Mouse (Mus musculus): Measurements from ENCODE around the gene Lrrc46. TPM values are rescaled to one million over a fixed set of nuclear protein-coding genes. Genes with fewer than 3 reads are reported as not detected.

Gene Lrrc46
- polyA plus RNA-seq, 1 experiment from 2014 or later, result 4.0 TPM

DNA sequence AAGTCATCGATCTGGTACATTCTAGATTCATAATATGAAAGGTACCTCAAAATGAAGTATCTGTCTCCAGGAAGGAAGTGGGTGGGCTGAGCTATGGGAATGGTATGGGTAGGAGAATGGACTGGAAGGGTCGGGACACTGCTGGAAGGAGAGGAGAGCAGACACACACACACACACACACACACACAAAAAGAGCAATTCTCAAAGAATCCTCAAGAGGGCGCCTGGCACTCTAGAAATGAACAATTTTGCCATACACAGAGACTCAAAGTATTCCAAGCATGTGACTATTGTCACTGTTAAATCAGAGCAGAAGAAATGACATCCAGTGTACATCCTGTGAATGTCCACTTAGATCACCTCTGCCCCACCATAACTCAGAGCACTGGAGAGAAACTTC, 31.3 kb upstream of the Lrrc46 start:
- ATAC-seq, result no peak; the same call in 1 of the 2 replicates
- 26% methylated on average over 3 of the region's 3 CpGs for WGBS
- H3K27ac ChIP-seq (ENCODE audit: low read length), result no peak overlapping the region
- no peak overlapping the region for H3K9ac ChIP-seq (ENCODE audit: low read depth, low read length)
- H3K4me3 ChIP-seq (ENCODE audit: low read depth, low read length), result no peak overlapping the region
- H3K9me3 ChIP-seq (replicated peaks; ENCODE audit: control insufficient read depth, low read length, poor library complexity, severe bottlenecking), result no peaks in the 10 kb centered on the region
- H3K27me3 ChIP-seq (ENCODE audit: control insufficient read depth, insufficient read depth, low read depth, low read length), result no peaks in the 10 kb centered on the region
- H3K36me3 ChIP-seq (ENCODE audit: control insufficient read depth, insufficient read depth, low read length), result peaks cover 5% of the 10 kb centered on the region
- no peaks in the 10 kb centered on the region for H3K4me1 ChIP-seq (ENCODE audit: control insufficient read depth, insufficient read depth, low read length)
- H3K4me2 ChIP-seq (ENCODE audit: low read length), result no peak overlapping the region

DNA sequence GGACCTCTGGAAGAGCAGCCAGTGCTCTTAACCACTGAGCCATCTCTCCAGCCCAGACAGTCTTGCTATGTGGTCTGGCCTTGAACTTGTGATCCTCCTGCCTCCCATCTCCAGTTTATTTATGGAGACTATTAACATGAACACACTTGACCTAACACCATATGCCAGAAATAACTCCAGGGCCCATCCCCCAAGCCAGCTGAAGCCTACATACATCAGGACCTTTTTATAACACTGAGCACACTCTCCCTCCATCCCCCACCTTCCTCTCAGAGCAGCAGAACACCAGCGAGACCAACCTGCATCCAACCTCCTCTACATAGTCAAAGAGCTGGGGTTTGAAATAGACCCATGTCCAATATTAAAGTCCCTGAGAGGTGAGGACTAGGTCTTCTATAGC, 29.9 kb upstream of the Lrrc46 start:
- Histone ChIP-seq H3K4me3 (ENCODE audit: low read depth, low read length) (no peak overlapping the region), H3K36me3 (ENCODE audit: control insufficient read depth, insufficient read depth, low read length) (peaks cover 12% of the 10 kb centered on the region), H3K27ac (ENCODE audit: low read length) (no peak overlapping the region), H3K9me3 (replicated peaks; ENCODE audit: control insufficient read depth, low read length, poor library complexity, severe bottlenecking) (no peaks in the 10 kb centered on the region), H3K4me2 (ENCODE audit: low read length) (no peak overlapping the region), H3K4me1 (ENCODE audit: control insufficient read depth, insufficient read depth, low read length) (no peaks in the 10 kb centered on the region), H3K27me3 (ENCODE audit: control insufficient read depth, insufficient read depth, low read depth, low read length) (no peaks in the 10 kb centered on the region), H3K9ac (ENCODE audit: low read depth, low read length) (no peak overlapping the region)
- WGBS, result 77% methylated on average over 1 of the region's 1 CpGs
- no peak for ATAC-seq

DNA sequence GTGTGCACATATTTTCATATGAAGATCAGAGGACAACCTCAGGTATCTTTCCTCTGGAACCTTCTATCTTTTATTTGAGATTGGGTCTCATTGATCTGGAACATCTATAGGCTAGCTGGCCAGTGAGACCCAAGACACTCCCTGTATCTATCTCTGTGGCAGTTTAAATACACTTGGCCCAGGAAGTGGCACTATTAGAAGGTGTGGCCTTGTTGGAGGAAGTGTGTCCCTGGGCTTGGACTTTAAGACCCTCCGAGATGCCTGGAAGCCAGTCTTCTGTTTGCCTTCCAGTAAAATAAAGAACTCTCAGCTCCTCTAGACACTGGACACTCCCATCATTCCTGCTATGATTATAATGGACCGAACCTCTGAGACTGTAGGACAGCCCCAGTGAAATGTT, 28.6 kb upstream of the Lrrc46 start:
- H3K9ac ChIP-seq (ENCODE audit: low read depth, low read length), result no peak overlapping the region
- WGBS, result 88% methylated on average over 2 of the region's 2 CpGs
- H3K4me1 ChIP-seq (ENCODE audit: control insufficient read depth, insufficient read depth, low read length), result no peaks in the 10 kb centered on the region
- no peak overlapping the region for H3K27ac ChIP-seq (ENCODE audit: low read length)
- H3K4me2 ChIP-seq (ENCODE audit: low read length), result no peak overlapping the region
- no peaks in the 10 kb centered on the region for H3K27me3 ChIP-seq (ENCODE audit: control insufficient read depth, insufficient read depth, low read depth, low read length)
- H3K9me3 ChIP-seq (replicated peaks; ENCODE audit: control insufficient read depth, low read length, poor library complexity, severe bottlenecking), result no peaks in the 10 kb centered on the region
- no peak overlapping the region for H3K4me3 ChIP-seq (ENCODE audit: low read depth, low read length)
- no peak for ATAC-seq
- peaks cover 14% of the 10 kb centered on the region for H3K36me3 ChIP-seq (ENCODE audit: control insufficient read depth, insufficient read depth, low read length)

DNA sequence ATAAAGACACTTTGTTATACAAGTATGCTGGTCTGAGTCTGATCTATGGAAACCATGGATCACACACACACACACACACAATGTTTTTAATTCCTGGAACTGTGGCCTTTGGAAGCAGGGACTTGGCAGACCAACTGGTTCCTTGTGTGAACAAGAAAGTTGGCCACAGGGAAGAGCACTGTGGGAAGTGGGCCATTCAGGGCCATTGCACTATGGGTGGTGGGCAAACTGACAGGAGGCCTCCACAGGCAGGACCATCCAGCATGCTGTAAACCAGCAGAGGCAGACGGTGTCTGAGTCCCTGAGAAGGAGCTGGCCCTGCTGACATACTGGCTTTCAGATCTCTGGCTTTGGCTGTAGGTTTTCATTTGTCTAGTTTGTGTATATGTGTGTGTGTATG, 28.1 kb upstream of the Lrrc46 start:
- Histone ChIP-seq H3K9ac (ENCODE audit: low read depth, low read length) (no peak overlapping the region), H3K4me2 (ENCODE audit: low read length) (no peak overlapping the region), H3K27ac (ENCODE audit: low read length) (no peak overlapping the region), H3K4me3 (ENCODE audit: low read depth, low read length) (no peak overlapping the region), H3K27me3 (ENCODE audit: control insufficient read depth, insufficient read depth, low read depth, low read length) (no peaks in the 10 kb centered on the region), H3K36me3 (ENCODE audit: control insufficient read depth, insufficient read depth, low read length) (peaks cover 14% of the 10 kb centered on the region), H3K4me1 (ENCODE audit: control insufficient read depth, insufficient read depth, low read length) (no peaks in the 10 kb centered on the region), H3K9me3 (replicated peaks; ENCODE audit: control insufficient read depth, low read length, poor library complexity, severe bottlenecking) (no peaks in the 10 kb centered on the region)
- no peak for ATAC-seq
- 53% methylated on average over 1 of the region's 1 CpGs for WGBS

DNA sequence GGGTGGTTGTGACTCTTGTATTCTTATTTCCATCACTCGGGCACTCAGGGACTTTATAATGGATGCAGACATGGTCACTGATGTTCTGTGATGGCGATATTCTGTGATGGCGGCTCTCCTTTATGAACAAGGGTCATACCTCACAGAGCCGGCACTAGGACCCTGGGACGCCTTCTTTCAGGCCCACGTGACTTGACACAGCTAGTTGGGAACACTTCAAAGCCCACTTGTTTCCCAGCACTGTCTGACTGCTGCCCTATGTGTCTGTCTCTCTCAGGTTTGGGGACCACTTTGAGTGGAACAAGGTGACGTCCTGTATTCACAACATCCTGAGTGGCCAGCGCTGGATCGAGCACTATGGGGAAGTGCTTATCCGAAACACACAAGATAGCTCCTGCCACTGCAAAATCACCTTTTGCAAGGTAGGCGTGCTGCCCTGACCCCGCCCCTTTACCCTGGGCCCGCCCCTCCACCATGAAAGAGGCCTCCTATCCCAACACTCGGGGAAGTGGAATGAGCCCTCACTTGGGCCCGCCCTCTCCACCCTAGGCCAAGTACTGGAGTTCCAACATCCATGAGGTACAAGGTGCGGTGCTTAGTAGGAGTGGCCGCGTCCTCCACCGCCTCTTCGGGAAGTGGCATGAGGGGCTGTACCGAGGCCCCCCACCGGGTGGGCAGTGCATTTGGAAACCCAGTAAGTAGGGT, 25.6 kb upstream of the Lrrc46 start:
- no peaks in the 10 kb centered on the region for H3K27me3 ChIP-seq (ENCODE audit: control insufficient read depth, insufficient read depth, low read depth, low read length)
- 53% methylated on average over 22 of the region's 22 CpGs for WGBS
- H3K9me3 ChIP-seq (replicated peaks; ENCODE audit: control insufficient read depth, low read length, poor library complexity, severe bottlenecking), result no peaks in the 10 kb centered on the region
- H3K9ac ChIP-seq (ENCODE audit: low read depth, low read length), result no peak overlapping the region
- H3K4me1 ChIP-seq (ENCODE audit: control insufficient read depth, insufficient read depth, low read length), result no peaks in the 10 kb centered on the region
- H3K4me3 ChIP-seq (ENCODE audit: low read depth, low read length), result no peak overlapping the region
- H3K27ac ChIP-seq (ENCODE audit: low read length), result no peak overlapping the region
- H3K4me2 ChIP-seq (ENCODE audit: low read length), result no peak overlapping the region
- no peak for ATAC-seq
- peaks cover 14% of the 10 kb centered on the region for H3K36me3 ChIP-seq (ENCODE audit: control insufficient read depth, insufficient read depth, low read length)

DNA sequence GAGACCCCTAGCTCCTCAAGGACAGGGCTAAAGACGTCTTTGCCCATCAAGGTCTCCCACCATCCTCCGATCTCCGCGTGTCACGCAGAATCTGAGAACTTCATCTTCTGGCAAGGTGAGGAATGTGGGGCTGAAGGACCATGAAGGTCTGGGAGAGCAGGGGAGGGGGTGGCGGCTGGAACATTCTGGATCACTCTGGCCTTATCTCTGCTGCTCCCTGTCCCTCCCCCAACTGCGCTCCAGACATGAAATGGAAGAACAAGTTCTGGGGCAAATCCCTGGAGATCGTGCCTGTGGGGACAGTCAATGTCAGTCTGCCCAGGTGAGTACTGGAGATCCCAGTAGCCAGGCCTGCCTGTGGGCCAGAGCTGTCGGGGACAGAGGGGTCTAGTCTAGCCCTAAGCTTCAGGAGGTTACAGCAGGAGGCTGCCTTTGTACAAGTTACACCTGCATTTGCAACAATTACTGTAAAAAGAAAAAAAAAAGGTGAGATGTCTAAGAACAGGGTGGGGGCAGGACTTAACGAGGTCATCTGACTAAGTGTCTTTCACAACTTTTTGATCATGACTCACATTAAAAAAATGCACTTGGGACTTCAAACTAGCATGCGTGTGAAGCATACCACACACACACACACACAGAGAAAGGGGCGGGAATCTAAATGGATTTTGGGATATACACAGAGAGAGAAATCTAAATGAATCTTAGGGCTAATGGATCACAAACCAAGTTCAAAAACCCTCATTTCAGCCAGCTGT, 24.5 kb upstream of the Lrrc46 start:
- ATAC-seq, result no peak
- no peak overlapping the region for H3K4me3 ChIP-seq (ENCODE audit: low read depth, low read length)
- no peaks in the 10 kb centered on the region for H3K4me1 ChIP-seq (ENCODE audit: control insufficient read depth, insufficient read depth, low read length)
- H3K9me3 ChIP-seq (replicated peaks; ENCODE audit: control insufficient read depth, low read length, poor library complexity, severe bottlenecking), result no peaks in the 10 kb centered on the region
- no peak overlapping the region for H3K27ac ChIP-seq (ENCODE audit: low read length)
- no peak overlapping the region for H3K9ac ChIP-seq (ENCODE audit: low read depth, low read length)
- no peaks in the 10 kb centered on the region for H3K27me3 ChIP-seq (ENCODE audit: control insufficient read depth, insufficient read depth, low read depth, low read length)
- no peak overlapping the region for H3K4me2 ChIP-seq (ENCODE audit: low read length)
- H3K36me3 ChIP-seq (ENCODE audit: control insufficient read depth, insufficient read depth, low read length), result peaks cover 19% of the 10 kb centered on the region
- WGBS, result 91% methylated on average over 12 of the region's 12 CpGs

DNA sequence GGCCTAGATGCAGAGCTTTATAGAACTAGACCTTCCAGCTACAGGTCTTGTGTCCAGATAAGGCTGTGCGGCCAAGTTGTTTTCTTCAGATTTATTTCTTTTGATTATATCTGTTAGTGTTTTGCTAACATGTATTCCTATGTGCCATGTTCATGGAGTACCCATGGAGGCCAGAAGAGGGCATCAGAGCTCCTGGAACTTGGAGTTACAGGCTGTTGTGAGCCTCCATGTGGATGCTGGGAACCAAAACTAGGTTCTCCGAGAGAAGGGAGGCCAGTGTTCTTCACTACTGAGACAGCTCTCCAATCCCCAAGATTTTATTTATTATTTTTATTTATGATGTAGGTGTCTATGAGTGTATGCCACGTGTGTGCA, 22.7 kb upstream of the Lrrc46 start:
- peaks cover 24% of the 10 kb centered on the region for H3K36me3 ChIP-seq (ENCODE audit: control insufficient read depth, insufficient read depth, low read length)
- H3K9me3 ChIP-seq (replicated peaks; ENCODE audit: control insufficient read depth, low read length, poor library complexity, severe bottlenecking), result no peaks in the 10 kb centered on the region
- no peak overlapping the region for H3K9ac ChIP-seq (ENCODE audit: low read depth, low read length)
- WGBS, result 90% methylated on average over 3 of the region's 3 CpGs
- H3K4me3 ChIP-seq (ENCODE audit: low read depth, low read length), result no peak overlapping the region
- no peaks in the 10 kb centered on the region for H3K27me3 ChIP-seq (ENCODE audit: control insufficient read depth, insufficient read depth, low read depth, low read length)
- H3K4me1 ChIP-seq (ENCODE audit: control insufficient read depth, insufficient read depth, low read length), result no peaks in the 10 kb centered on the region
- no peak for ATAC-seq
- no peak overlapping the region for H3K27ac ChIP-seq (ENCODE audit: low read length)
- H3K4me2 ChIP-seq (ENCODE audit: low read length), result no peak overlapping the region

DNA sequence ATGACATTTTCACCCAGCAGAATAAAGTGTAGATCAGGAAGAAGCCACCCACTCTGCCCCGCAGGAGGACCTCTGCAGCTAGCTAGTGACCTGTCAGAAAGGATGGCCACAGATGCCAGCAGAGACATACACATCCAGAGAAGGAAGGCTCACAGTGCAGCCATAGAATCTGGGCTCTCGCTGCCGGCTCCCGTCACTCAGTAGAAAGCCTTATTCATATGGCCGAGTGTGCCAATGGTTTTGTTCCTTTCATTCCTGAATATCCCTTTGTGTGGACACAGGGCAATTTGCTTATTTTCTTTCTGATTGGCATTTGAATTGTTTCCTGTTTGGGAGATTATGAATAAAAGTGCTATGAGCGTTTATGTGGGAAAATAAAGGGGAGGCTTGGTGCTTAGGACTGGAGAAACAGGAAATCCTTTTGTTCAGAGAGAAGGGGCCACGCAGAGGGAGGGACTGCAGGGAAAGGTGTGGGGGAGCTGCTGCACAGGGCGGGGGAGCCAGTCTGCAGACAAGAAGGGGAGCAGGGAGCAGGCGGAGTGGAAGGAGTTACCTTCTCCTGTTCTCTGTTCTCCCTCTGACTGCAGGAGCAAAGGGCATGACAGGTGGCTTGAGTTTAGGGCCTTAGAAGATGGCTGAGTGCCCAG, 22.2 kb upstream of the Lrrc46 start:
- Histone ChIP-seq H3K36me3 (ENCODE audit: control insufficient read depth, insufficient read depth, low read length) (peaks cover 24% of the 10 kb centered on the region), H3K4me1 (ENCODE audit: control insufficient read depth, insufficient read depth, low read length) (no peaks in the 10 kb centered on the region), H3K9ac (ENCODE audit: low read depth, low read length) (0 out of 2 replicates have a peak overlapping the region, but pooled peaks have one; percentile 18), H3K4me3 (ENCODE audit: low read depth, low read length) (no peak overlapping the region), H3K27me3 (ENCODE audit: control insufficient read depth, insufficient read depth, low read depth, low read length) (no peaks in the 10 kb centered on the region), H3K9me3 (replicated peaks; ENCODE audit: control insufficient read depth, low read length, poor library complexity, severe bottlenecking) (no peaks in the 10 kb centered on the region), H3K4me2 (ENCODE audit: low read length) (no peak overlapping the region), H3K27ac (ENCODE audit: low read length) (0 out of 2 replicates have a peak overlapping the region, but pooled peaks have one; percentile 26)
- no peak for ATAC-seq
- WGBS, result 16% methylated on average over 9 of the region's 9 CpGs

DNA sequence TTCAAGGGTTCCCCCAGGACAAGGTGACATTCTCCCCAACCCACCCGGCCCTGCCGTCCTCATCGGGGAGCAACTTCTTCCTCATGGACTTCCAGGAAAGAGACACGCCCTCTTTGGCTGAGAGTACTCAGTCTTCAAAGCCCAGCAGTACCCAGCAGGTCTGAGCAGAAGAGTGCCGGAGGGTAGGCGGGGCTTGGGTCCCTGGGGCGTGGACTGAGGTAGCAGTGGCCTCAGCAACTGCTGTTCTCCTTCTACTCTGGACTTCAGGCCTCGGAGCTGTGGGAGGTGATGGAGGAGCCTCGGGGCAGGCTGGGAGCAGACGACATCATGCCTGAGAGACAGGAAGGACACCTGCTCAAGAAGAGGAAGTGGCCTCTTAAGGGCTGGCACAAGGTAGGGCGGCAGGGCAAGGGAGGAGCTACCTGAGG, 11.0 kb upstream of the Lrrc46 start:
- no peak for ATAC-seq
- Histone ChIP-seq H3K27ac (ENCODE audit: low read length) (no peak overlapping the region), H3K9ac (ENCODE audit: low read depth, low read length) (no peak overlapping the region), H3K4me1 (ENCODE audit: control insufficient read depth, insufficient read depth, low read length) (peaks cover 20% of the 10 kb centered on the region), H3K9me3 (replicated peaks; ENCODE audit: control insufficient read depth, low read length, poor library complexity, severe bottlenecking) (no peaks in the 10 kb centered on the region), H3K27me3 (ENCODE audit: control insufficient read depth, insufficient read depth, low read depth, low read length) (no peaks in the 10 kb centered on the region), H3K4me3 (ENCODE audit: low read depth, low read length) (no peak overlapping the region), H3K36me3 (ENCODE audit: control insufficient read depth, insufficient read depth, low read length) (peaks cover 13% of the 10 kb centered on the region), H3K4me2 (ENCODE audit: low read length) (no peak overlapping the region; the same call in 1 of the 2 replicates)
- 28% methylated on average over 11 of the region's 11 CpGs for WGBS
